Mouse (Mus musculus) ovary, adult 18-20 months (tissue): ENCODE results near the gene Ccdc65.

Experiments
- DNase-seq: peaks from one replicate; pipeline ENCODE4 v3.0.0; 2022; ENCODE audit warnings: low spot score, mixed read lengths

Ccdc65 gene

GRCm38 (mm10) chr15:98707766-98708372 lies at the start of gene Ccdc65:
Ccdc65 (plus strand) TSS chr15:98708207.
- peak; percentile 73 for DNase-seq

GRCm38 (mm10) chr15:98662198-98662566 lies 45.8 kb upstream of the Ccdc65 start:
- DNase-seq = no peak

- DNase-seq = peak; percentile 92
Measured at GRCm38 (mm10) chr15:98662567-98663545, 45.2 kb upstream of the Ccdc65 start, which contains the start of gene Ddx23. Ddx23 (minus strand) TSS chr15:98662894.

- DNase-seq = no peak
Measured at GRCm38 (mm10) chr15:98664042-98664907, 43.7 kb upstream of the Ccdc65 start.

- no peak for DNase-seq
Measured at GRCm38 (mm10) chr15:98672592-98672991, 35.4 kb upstream of the Ccdc65 start.

- no peak for DNase-seq
Measured at GRCm38 (mm10) chr15:98673732-98674131, 34.3 kb upstream of the Ccdc65 start.

GRCm38 (mm10) chr15:98674284-98674993 lies 33.6 kb upstream of the Ccdc65 start:
- DNase-seq = no peak

- DNase-seq = no peak
Measured at GRCm38 (mm10) chr15:98674994-98675545, 32.9 kb upstream of the Ccdc65 start.

- no peak for DNase-seq
Measured at GRCm38 (mm10) chr15:98675634-98676250, 32.3 kb upstream of the Ccdc65 start.

- no peak for DNase-seq
Measured at GRCm38 (mm10) chr15:98676471-98676870, 31.5 kb upstream of the Ccdc65 start.

- peak; percentile 73 for DNase-seq
Measured at GRCm38 (mm10) chr15:98676940-98677728, 30.9 kb upstream of the Ccdc65 start, which contains the start of gene Rnd1. Rnd1 (minus strand) TSS chr15:98677461.

GRCm38 (mm10) chr15:98677977-98678376 lies 30.0 kb upstream of the Ccdc65 start:
- DNase-seq = no peak

- DNase-seq = no peak
Measured at GRCm38 (mm10) chr15:98680660-98681059, 27.3 kb upstream of the Ccdc65 start.

GRCm38 (mm10) chr15:98681633-98682032 lies 26.4 kb upstream of the Ccdc65 start:
- DNase-seq = no peak

GRCm38 (mm10) chr15:98683177-98683576 lies 24.8 kb upstream of the Ccdc65 start:
- DNase-seq = no peak

- DNase-seq = no peak
Measured at GRCm38 (mm10) chr15:98683746-98684145, 24.3 kb upstream of the Ccdc65 start.

- DNase-seq = no peak
Measured at GRCm38 (mm10) chr15:98685926-98686325, 22.1 kb upstream of the Ccdc65 start.

- no peak for DNase-seq
Measured at GRCm38 (mm10) chr15:98689682-98690081, 18.3 kb upstream of the Ccdc65 start.

GRCm38 (mm10) chr15:98691486-98692147 lies 16.4 kb upstream of the Ccdc65 start:
- no peak for DNase-seq
